Mouse (Mus musculus): ENCODE measurements at regions not wholly inside any gene's neighbourhood (a gene's known extent, or its start where the extent isn't known, plus 50 kb on each side); places are given as distances from the start of the nearest gene placed in this dataset.
A peak's percentile ranks its signal among the peaks of the same experiment; 100 is the strongest.

GRCm38 (mm10) chr11:17750345-17750744 is 203.3 kb downstream of the Etaa1 start:
- in situ Hi-C loops (cut with MboI; ENCODE audit: low pct_unique_long_range_greater_than_20kb): no loop called here

GRCm38 (mm10) chr11:17759224-17759623 is 194.5 kb downstream of the Etaa1 start:
- ChIA-PET CTCF (interaction anchor here (1.5 kb wide), 1 partner anchor 15 kb away, joined by 3 read pairs; no protein-coding TSS in a partner anchor), POLR2A (no interaction called here)
- H3K27me3 ChIP-seq: no peaks in the 10 kb centered on the region
- DNase-seq (ENCODE audit: low read depth, low spot score): no peak
- no peak for ATAC-seq
- no peak for TF ChIP-seq CTCF (IDR thresholded peaks at IDR 0.05)
- in situ Hi-C loops (cut with MboI; ENCODE audit: low pct_unique_long_range_greater_than_20kb): no loop called here

More at GRCm38 (mm10) chr11:17750345-17750744, 203.3 kb downstream of the Etaa1 start:
- ATAC-seq (peak; percentile 31), DNase-seq (ENCODE audit: low read depth, low spot score) (no peak)
- ChIA-PET CTCF (no interaction called here), POLR2A (no interaction called here)
- no peaks in the 10 kb centered on the region for H3K27me3 ChIP-seq
- no peak for TF ChIP-seq CTCF (IDR thresholded peaks at IDR 0.05)

- no peak for TF ChIP-seq CTCF (IDR thresholded peaks at IDR 0.05)
- ChIA-PET POLR2A (no interaction called here), CTCF (no interaction called here)
- DNase-seq (ENCODE audit: low read depth, low spot score) (no peak), ATAC-seq (no peak)
- no peaks in the 10 kb centered on the region for H3K27me3 ChIP-seq
- in situ Hi-C loops (cut with MboI; ENCODE audit: low pct_unique_long_range_greater_than_20kb): no loop called here
Observed at GRCm38 (mm10) chr11:17763411-17763810, 190.3 kb downstream of the Etaa1 start.

- H3K27me3 ChIP-seq: no peaks in the 10 kb centered on the region
- ChIA-PET CTCF (no interaction called here), POLR2A (no interaction called here)
- in situ Hi-C loops (cut with MboI; ENCODE audit: low pct_unique_long_range_greater_than_20kb): no loop called here
- DNase-seq (ENCODE audit: low read depth, low spot score) (no peak), ATAC-seq (no peak)
- no peak for TF ChIP-seq CTCF (IDR thresholded peaks at IDR 0.05)
Observed at GRCm38 (mm10) chr11:17764146-17764545, 189.5 kb downstream of the Etaa1 start.

GRCm38 (mm10) chr11:17768345-17768759 is 185.3 kb downstream of the Etaa1 start:
- ChIA-PET POLR2A (no interaction called here), CTCF (no interaction called here)
- TF ChIP-seq CTCF (IDR thresholded peaks at IDR 0.05): no peak
- no peaks in the 10 kb centered on the region for H3K27me3 ChIP-seq
- in situ Hi-C loops (cut with MboI; ENCODE audit: low pct_unique_long_range_greater_than_20kb): no loop called here
- DNase-seq (ENCODE audit: low read depth, low spot score) (no peak), ATAC-seq (no peak)

GRCm38 (mm10) chr11:17768837-17769466 is 184.7 kb downstream of the Etaa1 start:
- H3K27me3 ChIP-seq: no peaks in the 10 kb centered on the region
- DNase-seq (ENCODE audit: low read depth, low spot score) (no peak), ATAC-seq (no peak)
- no peak for TF ChIP-seq CTCF (IDR thresholded peaks at IDR 0.05)
- CTCF ChIA-PET: no interaction called here
- in situ Hi-C loops (cut with MboI; ENCODE audit: low pct_unique_long_range_greater_than_20kb): no loop called here
- POLR2A ChIA-PET: no interaction called here

GRCm38 (mm10) chr11:17797632-17798031 is 156.0 kb downstream of the Etaa1 start:
- CTCF ChIA-PET: no interaction called here

GRCm38 (mm10) chr11:17807851-17808250 is 145.8 kb downstream of the Etaa1 start:
- ChIA-PET CTCF (no interaction called here), POLR2A (no interaction called here)
- ATAC-seq (no peak), DNase-seq (ENCODE audit: low read depth, low spot score) (no peak)
- TF ChIP-seq CTCF (IDR thresholded peaks at IDR 0.05): no peak
- peaks cover 6% of the 10 kb centered on the region for H3K27me3 ChIP-seq
- in situ Hi-C loops (cut with MboI; ENCODE audit: low pct_unique_long_range_greater_than_20kb): no loop called here

More at GRCm38 (mm10) chr11:17797632-17798031, 156.0 kb downstream of the Etaa1 start:
- no peaks in the 10 kb centered on the region for H3K27me3 ChIP-seq
- POLR2A ChIA-PET: no interaction called here
- DNase-seq (ENCODE audit: low read depth, low spot score) (no peak), ATAC-seq (no peak)
- no peak for TF ChIP-seq CTCF (IDR thresholded peaks at IDR 0.05)
- in situ Hi-C loops (cut with MboI; ENCODE audit: low pct_unique_long_range_greater_than_20kb): no loop called here

GRCm38 (mm10) chr11:17811829-17812559 is 141.7 kb downstream of the Etaa1 start:
- DNase-seq (ENCODE audit: low read depth, low spot score): no peak
- no peak for TF ChIP-seq CTCF (IDR thresholded peaks at IDR 0.05)
- POLR2A ChIA-PET: no interaction called here
- in situ Hi-C loops (cut with MboI; ENCODE audit: low pct_unique_long_range_greater_than_20kb): no loop called here
- ATAC-seq: no peak
- CTCF ChIA-PET: interaction anchor here (1.0 kb wide), 1 partner anchor 23 kb away, joined by 3 read pairs; no protein-coding TSS in a partner anchor
- peaks cover 6% of the 10 kb centered on the region for H3K27me3 ChIP-seq

- in situ Hi-C loops (cut with MboI; ENCODE audit: low pct_unique_long_range_greater_than_20kb): no loop called here
- TF ChIP-seq CTCF (IDR thresholded peaks at IDR 0.05): no peak
- ATAC-seq (no peak), DNase-seq (ENCODE audit: low read depth, low spot score) (no peak)
- ChIA-PET CTCF (no interaction called here), POLR2A (no interaction called here)
- H3K27me3 ChIP-seq: no peaks in the 10 kb centered on the region
Observed at GRCm38 (mm10) chr11:17842642-17843041, 111.0 kb downstream of the Etaa1 start.

GRCm38 (mm10) chr11:17852405-17852804 is 101.3 kb downstream of the Etaa1 start:
- peak; percentile 48 for TF ChIP-seq CTCF (IDR thresholded peaks at IDR 0.05)
- CTCF ChIA-PET: interaction anchor here (0.6 to 0.9 kb wide), 3 partner anchors 16 to 389 kb away, joined by 4 read pairs; no protein-coding TSS in a partner anchor
- in situ Hi-C loops (cut with MboI; ENCODE audit: low pct_unique_long_range_greater_than_20kb): no loop called here
- ATAC-seq: no peak
- POLR2A ChIA-PET: no interaction called here
- H3K27me3 ChIP-seq: no peaks in the 10 kb centered on the region
- no peak for DNase-seq (ENCODE audit: low read depth, low spot score)

Measured in Patski (cell line).